Mouse (Mus musculus): ENCODE results near the gene Kmt2c. TPM values are rescaled to one million over a fixed set of nuclear protein-coding genes. Genes with fewer than 3 reads are reported as not detected.

Kmt2c gene
- polyA plus RNA-seq (2015; fragmentation: Nextera tagmentation; extraction: Ambion mirVana) = 7.2 and 7.3 TPM in 2 replicates

- Histone ChIP-seq H3K36me3 (no peaks in the 10 kb centered on the region), H3K4me3 (peak within 1 kb of the TSS; percentile 99), H3K9me3 (no peaks in the 10 kb centered on the region), H3K27ac (replicated peaks) (peak within 1 kb of the TSS; percentile 100), H3K4me1 (peaks cover 24% of the 10 kb centered on the region), H3K27me3 (replicated peaks) (no peaks in the 10 kb centered on the region), H3K9ac (peak within 1 kb of the TSS; percentile 98), H3K4me2 (peak within 1 kb of the TSS; percentile 84)
- under 1% methylated on average over 52 of the region's 54 CpGs for WGBS
- no peak for ATAC-seq (ENCODE audit: extremely low read depth, insufficient number of reproducible peaks, low FRiP score, low TSS enrichment)
These were observed at the start of gene Kmt2c for GRCm38 (mm10) chr5:25498346-25498820. TSS of gene Kmt2c (minus strand) at chr5:25498783.

- Histone ChIP-seq H3K4me2 (no peak overlapping the region), H3K27me3 (replicated peaks) (no peaks in the 10 kb centered on the region), H3K36me3 (no peaks in the 10 kb centered on the region), H3K4me1 (no peaks in the 10 kb centered on the region), H3K9ac (no peak overlapping the region), H3K9me3 (no peaks in the 10 kb centered on the region), H3K4me3 (no peak overlapping the region), H3K27ac (replicated peaks) (no peak overlapping the region)
- WGBS = 86% methylated on average over 2 of the region's 2 CpGs
- ATAC-seq (ENCODE audit: extremely low read depth, insufficient number of reproducible peaks, low FRiP score, low TSS enrichment) = no peak
These were observed 48.3 kb upstream of the Kmt2c start for GRCm38 (mm10) chr5:25546912-25547311.

GRCm38 (mm10) chr5:25544566-25544965 is 46.0 kb upstream of the Kmt2c start:
- Histone ChIP-seq H3K9ac (no peak overlapping the region), H3K4me2 (no peak overlapping the region), H3K4me3 (no peak overlapping the region), H3K27me3 (replicated peaks) (no peaks in the 10 kb centered on the region), H3K4me1 (no peaks in the 10 kb centered on the region), H3K27ac (replicated peaks) (no peak overlapping the region), H3K9me3 (no peaks in the 10 kb centered on the region), H3K36me3 (no peaks in the 10 kb centered on the region)
- whole genome bisulfite sequencing = 76% methylated on average over 5 of the region's 5 CpGs
- ATAC-seq (ENCODE audit: extremely low read depth, insufficient number of reproducible peaks, low FRiP score, low TSS enrichment) = no peak

GRCm38 (mm10) chr5:25544061-25544460 is 45.5 kb upstream of the Kmt2c start:
- Histone ChIP-seq H3K4me2 (no peak overlapping the region), H3K27me3 (replicated peaks) (no peaks in the 10 kb centered on the region), H3K4me1 (no peaks in the 10 kb centered on the region), H3K9ac (no peak overlapping the region), H3K36me3 (no peaks in the 10 kb centered on the region), H3K4me3 (no peak overlapping the region), H3K27ac (replicated peaks) (no peak overlapping the region), H3K9me3 (no peaks in the 10 kb centered on the region)
- 80% methylated on average over 3 of the region's 3 CpGs for WGBS
- no peak for ATAC-seq (ENCODE audit: extremely low read depth, insufficient number of reproducible peaks, low FRiP score, low TSS enrichment)

- no peaks in the 10 kb centered on the region for H3K27me3 ChIP-seq (replicated peaks)
- 70% methylated on average over 2 of the region's 2 CpGs for WGBS
- no peaks in the 10 kb centered on the region for H3K36me3 ChIP-seq
- no peak overlapping the region for H3K27ac ChIP-seq (replicated peaks)
- H3K4me2 ChIP-seq = no peak overlapping the region
- ATAC-seq (ENCODE audit: extremely low read depth, insufficient number of reproducible peaks, low FRiP score, low TSS enrichment) = no peak
- H3K9me3 ChIP-seq = peaks cover 9% of the 10 kb centered on the region
- H3K4me1 ChIP-seq = no peaks in the 10 kb centered on the region
- H3K4me3 ChIP-seq = no peak overlapping the region
- no peak overlapping the region for H3K9ac ChIP-seq
These were observed 43.1 kb upstream of the Kmt2c start for GRCm38 (mm10) chr5:25541661-25542060.

- no peaks in the 10 kb centered on the region for H3K36me3 ChIP-seq
- no peak overlapping the region for H3K9ac ChIP-seq
- no peaks in the 10 kb centered on the region for H3K27me3 ChIP-seq (replicated peaks)
- peaks cover 9% of the 10 kb centered on the region for H3K9me3 ChIP-seq
- ATAC-seq (ENCODE audit: extremely low read depth, insufficient number of reproducible peaks, low FRiP score, low TSS enrichment) = no peak
- no peak overlapping the region for H3K4me2 ChIP-seq
- H3K4me3 ChIP-seq = no peak overlapping the region
- H3K27ac ChIP-seq (replicated peaks) = no peak overlapping the region
- WGBS = 71% methylated on average over 3 of the region's 3 CpGs
- H3K4me1 ChIP-seq = no peaks in the 10 kb centered on the region
These were observed 42.3 kb upstream of the Kmt2c start for GRCm38 (mm10) chr5:25540921-25541320.

- no peaks in the 10 kb centered on the region for H3K27me3 ChIP-seq (replicated peaks)
- no peak for ATAC-seq (ENCODE audit: extremely low read depth, insufficient number of reproducible peaks, low FRiP score, low TSS enrichment)
- peaks cover 9% of the 10 kb centered on the region for H3K9me3 ChIP-seq
- no peak overlapping the region for H3K4me2 ChIP-seq
- no peaks in the 10 kb centered on the region for H3K36me3 ChIP-seq
- no peak overlapping the region for H3K27ac ChIP-seq (replicated peaks)
- no peak overlapping the region for H3K4me3 ChIP-seq
- H3K9ac ChIP-seq = no peak overlapping the region
- no peaks in the 10 kb centered on the region for H3K4me1 ChIP-seq
These were observed 41.8 kb upstream of the Kmt2c start for GRCm38 (mm10) chr5:25540412-25540811.

- no peak overlapping the region for H3K4me2 ChIP-seq
- H3K27me3 ChIP-seq (replicated peaks) = no peaks in the 10 kb centered on the region
- WGBS = 41% methylated on average over 6 of the region's 6 CpGs
- H3K9me3 ChIP-seq = peaks cover 9% of the 10 kb centered on the region
- no peaks in the 10 kb centered on the region for H3K36me3 ChIP-seq
- H3K4me1 ChIP-seq = peaks cover 5% of the 10 kb centered on the region; the same call in 1 of the 2 replicates
- no peak overlapping the region for H3K27ac ChIP-seq (replicated peaks)
- no peak overlapping the region for H3K9ac ChIP-seq
- no peak overlapping the region for H3K4me3 ChIP-seq
- ATAC-seq (ENCODE audit: extremely low read depth, insufficient number of reproducible peaks, low FRiP score, low TSS enrichment) = no peak; the same call in 1 of the 2 replicates
These were observed 38.4 kb upstream of the Kmt2c start for GRCm38 (mm10) chr5:25536921-25537409.

- Histone ChIP-seq H3K4me2 (no peak overlapping the region), H3K4me3 (no peak overlapping the region), H3K4me1 (peaks cover 5% of the 10 kb centered on the region; the same call in 1 of the 2 replicates), H3K27ac (replicated peaks) (no peak overlapping the region), H3K27me3 (replicated peaks) (no peaks in the 10 kb centered on the region), H3K36me3 (no peaks in the 10 kb centered on the region), H3K9ac (no peak overlapping the region), H3K9me3 (peaks cover 9% of the 10 kb centered on the region)
- no peak for ATAC-seq (ENCODE audit: extremely low read depth, insufficient number of reproducible peaks, low FRiP score, low TSS enrichment)
- 44% methylated on average over 2 of the region's 2 CpGs for WGBS
These were observed 37.9 kb upstream of the Kmt2c start for GRCm38 (mm10) chr5:25536451-25536850.

- H3K4me2 ChIP-seq = no peak overlapping the region
- WGBS = 86% methylated on average over 2 of the region's 2 CpGs
- ATAC-seq (ENCODE audit: extremely low read depth, insufficient number of reproducible peaks, low FRiP score, low TSS enrichment) = no peak
- H3K9me3 ChIP-seq = peaks cover 9% of the 10 kb centered on the region
- no peak overlapping the region for H3K27ac ChIP-seq (replicated peaks)
- no peak overlapping the region for H3K9ac ChIP-seq
- H3K27me3 ChIP-seq (replicated peaks) = no peaks in the 10 kb centered on the region
- H3K4me3 ChIP-seq = no peak overlapping the region
- peaks cover 5% of the 10 kb centered on the region; the same call in 1 of the 2 replicates for H3K4me1 ChIP-seq
- no peaks in the 10 kb centered on the region for H3K36me3 ChIP-seq
These were observed 37.0 kb upstream of the Kmt2c start for GRCm38 (mm10) chr5:25535566-25535965.

- WGBS = 62% methylated on average over 5 of the region's 5 CpGs
- H3K4me1 ChIP-seq = peaks cover 12% of the 10 kb centered on the region
- no peaks in the 10 kb centered on the region for H3K36me3 ChIP-seq
- H3K9me3 ChIP-seq = peaks cover 9% of the 10 kb centered on the region
- no peak overlapping the region for H3K4me3 ChIP-seq
- no peak overlapping the region for H3K4me2 ChIP-seq
- no peak overlapping the region for H3K9ac ChIP-seq
- ATAC-seq (ENCODE audit: extremely low read depth, insufficient number of reproducible peaks, low FRiP score, low TSS enrichment) = no peak
- no peaks in the 10 kb centered on the region for H3K27me3 ChIP-seq (replicated peaks)
- H3K27ac ChIP-seq (replicated peaks) = no peak overlapping the region
These were observed 34.7 kb upstream of the Kmt2c start for GRCm38 (mm10) chr5:25533298-25533697.

Data from heart, embryonic 13.5 days (tissue).